Mouse (Mus musculus) heart, postnatal 25 days (tissue): ENCODE data around the gene Eid2. TPM values are rescaled to one million over a fixed set of nuclear protein-coding genes. Genes with fewer than 3 reads are reported as not detected.
"Not testable (repeated sequence)": the region's sequence is repeated elsewhere in the genome, so short reads cannot be mapped to it uniquely, and the experiment has no call there.

Experiments
- DNase-seq: peaks from one replicate; pipeline ENCODE4 v3.0.0; 2022; ENCODE audit warnings: low spot score
- intact Hi-C: fragments of 180-260 bp; cut with DNase I; formaldehyde crosslinking; loops from one replicate; pipeline ENCODE4 v1.15.1; 2025
- total RNA-seq, 2 experiments: library from RNA; stranded (reverse); gene quantifications; 2 replicates each; pipeline ENCODE4 v1.2.3; 2021

The Eid2 gene
- 10 to 100 TPM; 11.9 to 12.1 TPM for total RNA-seq

DNA sequence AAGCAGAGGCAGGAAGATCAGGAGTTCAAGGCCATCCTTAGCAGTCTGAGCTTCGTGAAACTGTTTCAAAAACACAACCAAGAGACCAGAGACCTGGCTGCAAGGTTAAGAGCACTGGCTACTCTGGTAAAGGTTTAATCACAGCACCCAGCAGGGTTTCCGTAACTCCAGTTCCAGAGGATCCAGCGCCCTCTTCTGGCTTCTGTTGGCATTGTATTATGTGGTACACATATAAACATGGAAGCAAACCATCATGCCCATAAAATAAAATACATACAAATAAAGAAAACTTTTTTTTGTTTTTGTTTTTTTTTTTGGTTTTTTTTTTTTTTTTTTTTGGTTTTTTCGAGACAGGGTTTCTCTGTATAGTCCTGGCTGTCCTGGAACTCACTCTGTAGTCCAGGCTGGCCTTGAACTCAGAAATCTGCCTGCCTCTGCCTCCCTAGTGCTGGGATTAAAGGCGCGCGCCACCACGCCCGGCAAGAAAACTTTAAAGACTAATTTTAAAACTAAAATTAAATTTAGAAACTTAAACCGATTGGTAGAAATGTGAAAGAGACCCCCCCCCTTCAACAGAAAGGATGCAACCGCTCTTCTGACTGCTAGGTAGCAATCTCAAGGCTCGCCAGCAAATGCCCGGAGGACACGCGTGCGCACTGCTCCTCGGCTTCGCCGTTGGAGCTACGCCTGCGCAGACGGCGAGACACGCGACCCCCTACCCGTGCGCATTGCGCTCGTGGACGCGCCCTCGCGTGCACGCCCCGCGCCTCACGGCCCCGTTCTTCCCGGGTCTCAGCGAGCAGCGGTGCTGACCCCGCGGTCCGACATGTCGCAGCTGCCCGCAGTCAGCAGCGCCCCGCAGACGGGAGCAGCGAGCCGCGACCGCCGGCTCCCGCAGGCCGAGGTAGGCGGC lies at the start of gene Eid2:
Gene Eid2 (plus strand): TSS at position 753 of the 913 bp plus-strand sequence.
- intact Hi-C loops, result no loop called here

DNA sequence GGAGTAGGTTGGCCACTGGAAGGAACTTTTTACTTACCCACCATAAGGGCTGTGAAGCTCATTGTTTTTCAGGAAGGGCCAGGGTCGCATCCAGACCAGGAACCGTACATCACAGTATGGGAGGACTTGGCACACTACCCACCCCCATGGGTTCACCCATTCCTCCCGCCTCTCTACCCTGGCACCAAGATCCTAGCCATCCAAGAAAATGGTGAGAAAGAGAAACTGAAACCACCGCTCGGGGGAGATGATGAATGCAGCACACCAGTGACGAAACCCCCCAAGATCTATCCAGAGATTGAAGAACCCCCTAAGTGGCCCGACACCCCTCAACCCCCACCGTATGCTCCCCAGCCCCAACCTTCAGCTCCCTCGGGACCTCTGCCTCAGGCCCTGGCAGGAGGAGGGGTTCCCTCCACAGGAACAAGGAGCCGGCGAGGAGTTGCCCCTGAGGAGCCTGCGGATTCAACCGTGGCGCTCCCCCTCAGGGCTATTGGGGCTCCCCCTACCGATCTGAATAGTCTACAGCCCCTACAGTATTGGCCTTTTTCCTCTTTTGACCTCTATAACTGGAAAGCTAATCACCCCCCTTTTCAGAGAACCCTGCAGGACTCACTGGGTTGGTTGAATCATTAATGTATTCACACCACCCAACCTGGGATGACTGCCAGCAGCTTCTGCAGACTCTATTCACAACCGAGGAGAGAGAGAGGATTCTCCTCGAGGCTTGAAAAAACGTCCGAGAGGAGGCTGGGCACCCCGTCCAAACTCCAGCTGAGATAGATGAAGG lies 48.5 kb upstream of the Eid2 start:
- intact Hi-C loops, result not testable (repeated sequence)

More for the DNA sequence above, at the start of gene Eid2:
- DNase-seq, result peak; percentile 58

DNA sequence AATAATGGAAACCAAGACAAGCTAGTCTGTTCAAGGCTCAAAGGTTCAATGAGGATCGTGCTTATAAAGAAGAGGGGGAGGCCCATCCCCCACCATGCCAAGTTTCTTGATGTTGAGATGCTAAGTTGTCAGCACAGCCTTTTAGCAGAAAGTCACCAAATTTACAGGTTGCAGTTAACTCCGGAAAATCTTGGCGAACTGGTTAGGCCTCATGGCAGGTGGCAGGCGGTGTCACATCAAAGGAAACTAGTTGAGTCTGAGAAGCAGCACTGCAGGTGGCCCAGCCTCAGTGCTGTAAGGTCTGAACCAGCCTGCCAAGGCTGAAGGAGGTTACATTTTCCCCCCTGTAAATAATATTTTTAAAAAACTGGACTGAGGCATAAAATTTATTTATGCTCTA lies 40.8 kb upstream of the Eid2 start:
- DNase-seq, intact Hi-C loops: not testable (repeated sequence)

More for the DNA sequence above, 48.5 kb upstream of the Eid2 start:
- not testable (repeated sequence) for DNase-seq

DNA sequence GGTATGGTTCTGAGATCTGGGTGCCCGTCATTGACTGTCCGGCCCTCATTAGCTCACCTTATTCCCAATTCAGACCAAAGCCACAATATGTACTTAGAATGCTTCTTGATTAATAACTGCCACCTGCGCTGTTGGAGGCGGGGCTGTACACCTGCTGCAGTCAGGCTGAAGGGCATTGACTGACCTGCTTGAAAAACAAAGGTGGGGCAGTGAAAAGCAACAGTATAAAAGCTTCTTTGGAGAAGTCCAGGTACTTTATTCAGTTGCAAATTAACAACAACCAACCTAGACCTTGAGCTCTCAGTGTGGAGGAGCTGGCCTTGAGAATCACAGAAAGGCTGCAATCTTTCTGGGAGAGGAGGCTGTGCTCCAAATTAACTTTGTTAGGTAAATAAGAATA lies 40.3 kb upstream of the Eid2 start:
- intact Hi-C loops, DNase-seq: not testable (repeated sequence)

DNA sequence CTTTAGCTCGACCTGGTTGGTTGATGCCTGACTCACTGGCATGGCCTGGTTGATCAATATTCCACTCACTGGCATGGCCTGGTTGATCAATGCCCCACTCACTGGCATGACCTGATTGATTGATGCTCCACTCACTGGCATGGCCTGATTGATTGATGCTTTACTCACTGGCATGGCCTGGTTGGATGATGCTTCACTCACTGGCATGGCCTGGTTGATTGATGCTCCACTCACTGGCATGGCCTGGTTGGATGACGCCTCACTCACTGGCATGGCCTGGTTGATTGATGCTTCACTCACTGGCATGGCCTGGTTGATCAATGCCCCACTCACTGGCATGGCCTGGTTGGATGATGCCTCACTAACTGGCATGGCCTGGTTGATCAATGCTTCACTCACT lies 23.7 kb upstream of the Eid2 start:
- intact Hi-C loops, DNase-seq: not testable (repeated sequence)

DNA sequence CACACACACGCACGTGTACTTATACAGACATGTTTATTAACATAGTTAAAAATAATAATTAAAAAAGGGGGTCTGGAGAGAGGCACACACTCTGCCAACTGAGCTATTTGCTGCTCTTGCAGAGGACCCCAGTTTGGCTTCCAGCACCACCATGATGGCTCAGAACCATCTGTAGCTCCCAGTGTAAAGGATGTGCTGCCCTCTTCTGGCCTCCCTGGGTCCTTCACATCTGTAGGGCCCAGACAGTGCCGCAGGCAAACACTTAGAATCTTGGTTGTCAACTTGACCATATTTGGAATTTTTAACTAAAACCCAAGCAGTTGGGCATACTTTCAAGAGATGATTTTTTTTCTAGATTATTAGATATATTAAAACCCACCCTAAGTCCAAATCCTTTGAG lies 18.7 kb upstream of the Eid2 start:
- DNase-seq, result no peak
- intact Hi-C loops, result no loop called here

DNA sequence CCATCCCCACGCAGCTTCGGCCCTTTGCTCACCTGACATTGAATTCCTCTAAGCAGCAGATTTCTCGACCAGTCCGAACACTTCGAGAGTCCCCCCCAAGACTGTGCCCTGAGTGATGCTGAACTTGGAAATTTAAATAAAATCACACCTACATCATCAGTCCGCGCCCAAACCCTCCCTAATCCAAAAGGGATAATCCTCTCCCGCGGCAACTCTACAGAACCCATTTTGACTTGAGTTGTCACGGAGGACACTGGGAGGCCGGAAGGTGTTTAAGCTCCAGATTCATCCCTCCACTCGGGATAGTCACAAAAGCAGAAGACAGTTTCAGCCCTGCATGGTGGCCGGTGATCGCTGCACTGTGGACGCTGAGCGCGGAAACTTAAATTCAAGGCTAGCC lies 15.7 kb upstream of the Eid2 start:
- intact Hi-C loops, result no loop called here
- DNase-seq, result no peak

DNA sequence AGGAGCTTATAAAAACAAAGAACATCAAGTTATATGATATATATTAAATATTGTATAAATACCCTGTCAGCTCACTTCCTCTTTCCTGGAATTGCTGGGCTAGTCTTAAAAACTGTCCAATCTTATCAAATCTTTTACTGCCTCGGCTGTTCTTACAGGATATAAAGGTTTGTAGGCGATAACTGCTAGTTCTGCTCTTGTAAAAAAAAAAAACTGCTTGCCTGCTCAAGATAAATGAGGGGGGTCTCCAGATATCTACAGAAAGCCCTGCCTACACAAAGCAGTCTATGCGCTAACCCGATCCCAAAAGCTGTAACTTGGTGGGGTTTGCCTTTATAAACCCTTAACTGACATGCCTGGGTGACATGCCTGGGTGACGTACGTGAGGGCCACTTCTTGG lies 13.1 kb upstream of the Eid2 start:
- no peak for DNase-seq

DNA sequence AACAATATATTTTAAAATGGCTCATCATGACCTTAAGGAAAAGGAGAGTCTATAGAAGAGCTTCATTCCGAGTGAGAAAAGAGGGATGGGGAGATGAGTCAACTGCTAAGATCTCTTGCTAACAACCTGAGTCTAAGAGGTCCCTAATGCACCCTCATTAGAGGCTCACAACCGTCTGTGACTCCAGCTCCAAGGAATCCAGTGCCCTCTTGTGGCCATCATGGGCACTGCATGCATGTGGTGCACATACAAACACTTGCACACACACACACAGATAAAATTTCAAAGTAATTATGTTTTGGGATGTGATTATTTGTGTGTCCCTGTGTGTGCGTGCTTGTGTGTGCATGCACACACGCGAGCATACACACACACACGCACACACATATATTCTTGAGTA lies 12.2 kb upstream of the Eid2 start:
- no peak for DNase-seq
- intact Hi-C loops, result no loop called here

More for the DNA sequence above, 13.1 kb upstream of the Eid2 start:
- intact Hi-C loops, result no loop called here

DNA sequence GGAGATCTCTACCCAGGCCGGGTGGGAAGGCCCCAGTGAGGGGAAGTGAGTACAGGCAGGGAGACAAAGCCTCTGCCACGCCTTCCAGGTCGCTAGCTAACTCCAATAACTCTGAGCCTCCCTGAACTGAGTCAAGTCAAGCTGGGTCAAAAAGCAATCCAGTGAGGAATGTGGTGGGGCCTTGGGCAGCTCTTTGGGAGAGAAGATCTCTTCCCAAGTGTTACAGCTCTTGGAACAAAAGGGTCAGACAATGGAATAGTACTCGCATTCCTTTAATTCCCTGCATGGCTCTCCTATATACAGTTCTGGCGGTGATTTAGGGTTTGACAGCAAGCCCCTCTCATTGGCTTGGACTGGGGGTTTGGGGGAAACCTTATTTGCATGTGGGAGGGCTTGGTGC lies 4.8 kb upstream of the Eid2 start:
- intact Hi-C loops, result no loop called here
- DNase-seq, result no peak

DNA sequence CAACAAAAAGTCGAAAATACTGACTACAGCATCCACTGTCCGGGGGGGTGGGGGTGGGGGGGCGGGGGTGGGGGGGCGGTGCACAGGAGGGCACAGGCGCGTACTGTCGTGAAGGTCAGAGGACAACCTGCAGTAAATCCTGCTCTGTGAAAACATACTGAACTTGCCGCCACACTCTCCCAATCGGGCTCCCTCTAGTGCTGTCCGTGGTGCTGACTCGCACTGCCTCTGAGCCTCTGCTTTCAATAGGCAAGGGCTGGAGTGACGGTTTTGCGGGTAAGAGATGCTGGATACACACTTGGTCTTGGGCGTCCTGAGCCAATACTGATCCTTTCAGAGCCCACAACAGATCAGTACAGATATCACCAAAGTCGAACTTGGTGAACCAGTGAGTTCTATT lies 3.9 kb upstream of the Eid2 start:
- intact Hi-C loops, result no loop called here
- no peak for DNase-seq

DNA sequence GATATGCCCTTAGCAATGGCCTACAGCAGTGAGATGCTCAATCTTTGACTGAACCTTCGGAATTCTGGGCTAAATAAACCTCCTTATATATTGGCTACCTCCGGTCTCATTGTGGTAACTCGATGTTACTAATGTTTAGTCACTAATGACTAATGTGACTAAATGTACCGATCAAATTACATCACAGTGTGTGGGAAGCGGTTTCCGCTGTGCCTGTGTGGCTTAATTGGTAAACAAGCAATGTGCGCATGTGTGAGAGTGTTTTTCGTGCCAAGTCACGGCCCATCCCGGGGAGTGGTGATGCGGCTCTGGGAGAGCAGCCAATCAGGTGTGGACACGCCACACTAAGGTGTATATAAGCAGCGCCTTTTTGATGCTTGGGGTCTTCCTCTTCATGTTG lies 2.3 kb upstream of the Eid2 start:
- DNase-seq, result no peak
- intact Hi-C loops, result no loop called here

DNA sequence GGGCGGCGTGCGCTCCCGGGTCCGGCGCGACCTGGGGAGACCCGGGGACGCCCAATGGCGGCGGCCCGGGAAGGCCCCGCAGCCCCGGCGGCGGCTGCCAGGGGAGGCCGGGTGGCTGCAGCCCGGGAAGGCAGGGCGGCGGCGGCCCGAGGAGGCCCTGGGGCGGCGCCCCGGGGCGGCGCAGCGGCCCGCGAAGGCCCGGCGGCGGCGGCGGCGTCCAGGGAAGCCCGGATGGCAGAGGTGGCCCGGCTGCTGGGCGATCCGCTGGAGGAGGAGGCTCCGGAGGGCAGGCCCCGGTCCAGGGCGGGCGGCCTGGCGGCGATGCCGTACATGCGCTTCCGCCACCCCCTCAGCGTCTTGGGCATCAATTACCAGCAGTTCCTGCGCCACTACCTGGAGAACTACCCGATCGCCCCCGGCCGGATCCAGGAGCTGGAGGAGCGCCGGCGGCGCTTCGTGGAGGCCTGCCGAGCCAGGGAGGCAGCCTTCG lies 406 bp downstream of the Eid2 start:
- intact Hi-C loops, result no loop called here
- peak; percentile 29 for DNase-seq

DNA sequence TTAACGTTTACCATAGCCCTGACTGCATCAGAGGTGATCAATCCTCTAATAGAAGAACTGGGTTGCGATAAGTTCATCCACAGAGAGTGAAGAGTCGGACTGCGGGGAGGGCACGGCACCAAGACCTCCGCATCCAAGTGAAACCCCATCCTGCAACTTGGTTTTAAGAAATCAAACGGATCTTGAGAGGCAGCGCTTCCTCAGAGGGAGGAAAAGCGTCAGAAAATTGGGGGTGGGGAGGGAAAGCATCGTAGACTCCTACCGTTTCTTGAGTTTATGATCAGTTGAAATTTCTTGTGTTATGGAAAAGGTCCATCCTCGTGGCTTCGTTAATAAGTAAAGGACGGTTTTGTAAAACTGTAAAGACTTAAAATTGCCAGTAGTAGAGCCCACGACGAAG lies 895 bp downstream of the Eid2 start:
- no peak for DNase-seq
- intact Hi-C loops, result no loop called here

DNA sequence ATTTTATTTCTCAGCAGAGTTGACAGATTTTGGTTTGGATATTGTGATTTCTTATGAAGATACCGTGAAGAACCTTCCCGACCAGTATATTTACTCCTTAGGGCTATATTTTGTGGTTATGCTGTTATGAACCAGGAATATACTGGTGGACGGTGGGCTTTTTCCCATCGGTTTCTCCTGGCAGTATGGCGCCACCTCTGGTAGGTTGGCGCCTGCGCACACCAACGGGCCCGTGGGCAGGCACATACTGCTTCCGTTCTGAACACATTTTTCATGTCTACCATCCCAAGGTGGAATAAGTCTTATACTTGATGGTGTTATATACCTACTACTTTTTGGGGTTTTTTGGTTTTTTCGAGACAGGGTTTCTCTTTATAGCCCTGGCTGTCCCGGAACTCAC lies 1.7 kb downstream of the Eid2 start:
- DNase-seq, result no peak
- intact Hi-C loops, result no loop called here

DNA sequence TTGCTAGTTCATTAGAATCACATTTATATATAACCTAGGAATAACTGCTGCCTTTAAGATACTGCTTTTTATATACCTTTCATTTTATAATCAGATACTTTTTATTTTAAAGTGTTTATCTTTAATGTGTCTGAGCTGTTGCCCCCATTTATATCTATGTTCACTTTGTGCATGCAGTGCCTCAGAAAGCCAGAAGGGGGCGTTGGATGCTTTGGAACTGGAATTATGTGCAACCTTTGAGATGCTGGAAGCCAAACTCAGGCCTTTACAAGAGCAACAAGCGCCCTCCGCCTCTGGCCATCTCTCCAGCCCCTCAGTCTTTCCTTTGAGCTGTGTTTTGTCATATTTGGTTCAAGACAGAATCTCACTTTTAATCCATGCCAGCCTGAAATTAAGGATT lies 4.1 kb downstream of the Eid2 start:
- no peak for DNase-seq
- intact Hi-C loops, result no loop called here

DNA sequence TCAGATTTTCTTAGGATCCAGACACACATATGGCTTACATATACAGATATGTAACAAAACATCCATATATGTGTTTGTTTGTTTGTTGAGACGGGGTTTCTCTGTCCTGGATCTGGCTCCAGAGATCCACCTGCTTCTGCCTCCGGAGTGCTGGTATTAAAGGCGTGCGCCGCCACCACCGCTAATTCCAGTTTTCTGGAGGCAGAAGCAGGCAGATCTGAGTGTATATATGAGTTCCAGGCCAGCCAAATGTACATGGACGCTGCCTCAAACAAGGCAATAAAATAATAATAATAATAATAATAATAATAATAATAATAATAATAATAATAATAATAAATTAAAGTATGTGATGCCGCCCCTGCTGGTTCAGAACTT lies 9.5 kb downstream of the Eid2 start:
- no peak for DNase-seq
- intact Hi-C loops, result loop anchor here (5.0 kb wide), 2 partner anchors 70 to 95 kb away; no protein-coding TSS in a partner anchor

DNA sequence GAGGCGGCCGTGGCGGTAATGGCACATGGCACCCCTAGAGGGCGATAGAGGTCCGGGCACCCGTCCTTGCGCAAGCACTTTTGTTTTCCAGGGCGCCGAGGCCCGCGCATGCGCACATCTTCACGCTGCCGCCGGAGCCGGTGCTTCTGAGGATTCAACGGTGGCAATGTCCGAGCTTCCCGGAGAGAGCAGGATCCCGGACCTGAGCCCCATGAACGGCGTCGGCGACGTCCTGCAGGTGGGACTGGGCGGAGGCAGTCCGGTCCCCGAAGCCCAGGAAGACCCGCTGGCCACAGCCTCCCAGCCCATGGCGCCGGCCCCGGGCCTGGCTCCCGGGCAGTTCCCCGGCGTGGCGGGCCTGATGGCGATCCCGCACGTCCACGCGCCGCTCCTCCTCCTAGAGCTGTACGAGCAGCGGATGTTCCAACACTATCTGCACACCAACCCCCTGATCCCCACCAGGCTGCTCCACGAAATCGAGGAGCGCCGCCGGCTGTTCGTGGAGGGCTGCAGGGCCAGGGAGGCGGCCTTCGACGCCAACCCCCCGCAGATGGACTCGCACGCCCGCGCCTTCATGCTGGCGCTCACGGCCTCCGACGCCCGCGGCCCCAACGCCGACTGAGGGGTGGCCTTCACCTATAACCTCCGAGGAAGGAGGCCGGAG lies 10.1 kb downstream of the Eid2 start, which contains the start of gene Eid2b:
Gene Eid2b (plus strand): TSS at position 125 of the 664 bp plus-strand sequence.
- peak; percentile 87 for DNase-seq
- intact Hi-C loops, result loop anchor here (2.0 to 5.0 kb wide), 3 partner anchors 25 to 95 kb away; partner anchors contain the start of gene Dll3

DNA sequence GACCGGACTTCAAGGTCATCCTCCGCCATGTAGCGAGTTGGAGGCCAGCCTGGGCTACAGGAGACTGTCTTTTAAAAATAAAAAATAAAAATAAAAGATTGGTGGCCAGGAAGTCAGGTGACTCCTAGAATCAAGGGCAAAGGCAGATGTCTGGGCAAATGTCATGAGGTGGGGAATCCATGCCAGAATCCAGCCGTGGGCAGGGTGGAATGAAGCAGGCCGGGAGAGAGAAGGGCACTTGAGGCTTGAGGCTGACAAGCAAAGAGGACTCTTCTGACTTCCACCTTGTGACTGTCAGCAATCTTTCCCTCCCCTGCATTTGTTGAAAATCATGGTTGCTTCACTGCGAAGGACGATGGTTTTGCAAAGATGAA lies 10.6 kb downstream of the Eid2 start:
- intact Hi-C loops, result loop anchor here (2.0 to 5.0 kb wide), 3 partner anchors 25 to 96 kb away; partner anchors contain the start of gene Dll3

DNA sequence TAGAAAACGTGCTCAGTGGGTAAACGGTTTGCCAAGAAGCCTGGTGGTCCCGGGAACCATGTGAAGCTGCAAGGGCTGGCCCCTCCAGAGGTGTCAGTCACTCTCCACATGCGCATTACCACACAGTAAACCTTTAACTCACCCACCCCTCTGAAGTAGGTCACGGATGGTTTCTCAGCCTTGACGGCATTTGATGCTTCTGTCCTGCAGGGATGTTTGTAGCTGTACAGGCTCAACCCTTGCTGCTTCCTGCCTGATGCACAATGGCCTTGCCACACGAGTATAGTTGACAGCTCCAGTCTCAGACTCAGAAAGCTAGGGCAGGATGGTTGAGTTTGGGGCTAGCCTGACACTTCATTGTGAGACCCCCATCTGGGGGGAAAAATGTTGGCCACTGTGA lies 12.9 kb downstream of the Eid2 start:
- intact Hi-C loops, result no loop called here
- no peak for DNase-seq

More for the DNA sequence above, 10.6 kb downstream of the Eid2 start:
- no peak for DNase-seq
